Mouse (Mus musculus) heart, postnatal 36 days (tissue): ENCODE results near the gene Mab21l3. TPM values are rescaled to one million over a fixed set of nuclear protein-coding genes. Genes with fewer than 3 reads are reported as not detected.

Experiments
- DNase-seq, 2 experiments: peaks; one replicate each; pipeline ENCODE4 v3.0.0; 2021 to 2022
- intact Hi-C: fragments of 180-260 bp; cut with DNase I; formaldehyde crosslinking; loops from one replicate; pipeline ENCODE4 v1.15.1; 2025
- total RNA-seq, 2 experiments: library from RNA; stranded (reverse); gene quantifications; 2 replicates each; pipeline ENCODE4 v1.2.3; 2021

Gene Mab21l3
- total RNA-seq, 2 experiments from 2014 or later, result not detected

- DNase-seq, result no peak
- intact Hi-C loops, result loop anchor here (5.0 kb wide), 1 partner anchor 98 kb away; no protein-coding TSS in a partner anchor
Measured at GRCm38 (mm10) chr3:101804971-101805561, 43.7 kb downstream of the Mab21l3 start.

- DNase-seq, result peak in 1 of 2 experiments; percentile 58
- intact Hi-C loops, result loop anchor here (5.0 kb wide), 1 partner anchor 97 kb away; no protein-coding TSS in a partner anchor
Measured at GRCm38 (mm10) chr3:101804331-101804730, 44.4 kb downstream of the Mab21l3 start.

DNA sequence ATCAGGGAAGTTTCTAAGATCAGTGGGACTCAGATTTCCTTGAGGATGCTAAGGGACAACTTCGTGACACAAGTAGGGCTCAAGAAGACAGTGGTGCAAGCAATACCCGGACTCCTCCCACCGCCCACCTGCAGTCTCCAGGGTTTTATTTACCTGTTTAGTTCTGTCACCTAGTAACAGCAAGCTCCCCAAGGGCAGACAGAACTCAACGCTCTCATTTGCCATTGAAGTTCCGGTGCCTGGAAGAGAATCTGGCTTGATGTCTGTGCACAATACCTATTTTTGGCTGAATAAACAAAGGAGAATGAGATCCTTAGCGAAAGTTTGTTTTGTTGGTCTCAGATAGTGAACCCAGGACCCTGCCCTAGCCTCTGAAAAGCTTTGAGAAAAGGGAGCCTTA lies 45.0 kb downstream of the Mab21l3 start:
- DNase-seq, result no peak
- intact Hi-C loops, result loop anchor here (5.0 kb wide), 1 partner anchor 96 kb away; no protein-coding TSS in a partner anchor

DNA sequence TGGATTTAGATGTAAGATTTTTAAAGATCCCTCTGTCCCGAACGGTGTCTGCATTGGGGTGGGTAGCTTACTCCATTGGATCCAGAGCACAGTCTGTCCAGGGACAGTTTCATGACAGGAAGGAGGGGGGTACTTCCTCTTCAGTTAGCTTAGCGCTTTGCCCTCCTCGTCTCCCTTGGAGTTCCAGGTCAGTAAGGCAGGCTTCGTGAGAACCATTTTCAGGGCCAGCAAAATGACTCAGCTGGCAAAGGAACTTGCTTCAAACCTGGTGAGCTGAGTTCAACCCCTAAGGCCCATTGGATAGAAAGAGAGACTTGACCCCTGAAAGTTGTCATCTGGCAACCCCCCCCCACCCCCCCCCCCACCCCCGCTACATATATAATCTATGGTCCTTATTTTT lies 46.0 kb downstream of the Mab21l3 start:
- intact Hi-C loops, result loop anchor here (5.0 kb wide), 1 partner anchor 95 kb away; no protein-coding TSS in a partner anchor
- DNase-seq, result no peak

DNA sequence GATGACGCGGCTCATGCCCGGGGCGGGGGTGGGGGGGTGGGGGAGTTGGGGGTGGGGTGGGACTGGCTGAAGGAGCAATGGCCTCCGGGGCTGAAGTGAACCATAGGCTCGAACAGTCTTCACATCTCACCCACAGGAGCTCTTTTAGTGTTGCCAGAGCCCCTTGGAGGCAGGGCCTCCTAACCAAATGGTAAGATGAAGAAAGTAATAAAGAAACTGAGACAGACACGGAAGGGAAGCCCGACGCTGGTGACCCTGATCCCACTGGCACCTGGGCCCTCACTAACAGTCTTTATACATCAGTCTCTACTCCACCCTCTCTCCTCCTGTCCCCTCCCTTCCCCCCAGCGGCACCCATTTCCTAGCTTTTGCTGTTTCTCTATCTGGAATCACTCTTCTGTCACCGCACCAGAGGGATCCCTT lies 48.2 kb downstream of the Mab21l3 start:
- intact Hi-C loops, result loop anchor here (5.0 kb wide), 1 partner anchor 93 kb away; no protein-coding TSS in a partner anchor
- DNase-seq, result no peak

GRCm38 (mm10) chr3:101799852-101800595 lies 48.7 kb downstream of the Mab21l3 start:
- intact Hi-C loops, result loop anchor here (5.0 kb wide), 1 partner anchor 93 kb away; no protein-coding TSS in a partner anchor
- DNase-seq, result peak in 1 of 2 experiments; percentile 36

GRCm38 (mm10) chr3:101797830-101798709 lies 50.7 kb downstream of the Mab21l3 start:
- intact Hi-C loops, result no loop called here
- DNase-seq, result peak in 1 of 2 experiments; percentile 25

DNA sequence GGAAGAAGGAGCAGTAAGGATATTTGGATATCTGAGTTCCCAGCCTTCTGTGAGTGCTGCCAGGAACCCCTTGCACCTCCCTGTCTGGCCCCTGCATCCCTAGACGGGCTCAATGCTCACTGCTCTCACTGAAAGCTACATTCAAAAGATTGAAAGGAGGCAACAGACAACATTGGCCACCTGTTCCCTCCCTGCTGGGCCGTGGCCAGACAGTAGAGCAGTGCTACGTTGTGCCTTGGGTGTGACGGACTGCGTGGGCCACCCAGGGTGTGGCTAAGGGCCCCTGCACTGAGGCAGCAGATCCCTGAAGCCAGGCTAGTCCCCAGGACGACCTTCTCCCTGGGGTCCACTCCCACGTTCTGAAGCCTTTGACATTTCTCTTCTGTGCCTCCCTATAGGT lies 52.5 kb downstream of the Mab21l3 start:
- DNase-seq, result no peak
- intact Hi-C loops, result no loop called here

DNA sequence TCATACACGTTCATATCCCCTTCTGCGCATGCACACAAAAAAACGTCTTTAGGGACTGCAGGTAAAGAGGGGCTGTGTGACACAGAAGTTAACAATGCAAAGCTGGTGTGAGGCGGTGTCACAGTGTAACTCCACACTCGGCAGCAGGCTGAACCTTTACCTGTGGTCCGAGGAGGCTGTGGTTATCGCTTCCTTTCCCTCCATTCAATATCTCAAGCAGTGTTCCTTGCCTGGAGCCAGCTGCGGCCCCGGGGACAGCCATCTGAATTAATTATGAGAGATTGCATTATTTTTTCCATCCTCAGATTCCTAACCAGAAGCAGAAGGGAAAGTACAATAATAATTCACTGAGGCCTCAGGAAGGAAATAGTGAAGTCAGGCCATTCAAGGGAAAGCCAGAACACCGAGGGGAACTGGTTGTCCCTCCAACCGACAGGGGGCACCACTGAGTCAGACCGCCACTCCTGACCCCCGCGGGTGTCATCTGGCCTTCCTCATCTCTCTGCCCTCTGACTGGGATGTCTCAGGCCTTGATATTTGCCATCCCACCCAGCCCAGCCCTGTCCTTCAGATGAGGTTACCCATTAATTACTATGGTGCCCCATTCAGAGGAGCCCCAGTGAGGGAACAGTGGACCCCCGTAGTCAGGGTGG lies 53.2 kb downstream of the Mab21l3 start:
- DNase-seq, result no peak
- intact Hi-C loops, result no loop called here

DNA sequence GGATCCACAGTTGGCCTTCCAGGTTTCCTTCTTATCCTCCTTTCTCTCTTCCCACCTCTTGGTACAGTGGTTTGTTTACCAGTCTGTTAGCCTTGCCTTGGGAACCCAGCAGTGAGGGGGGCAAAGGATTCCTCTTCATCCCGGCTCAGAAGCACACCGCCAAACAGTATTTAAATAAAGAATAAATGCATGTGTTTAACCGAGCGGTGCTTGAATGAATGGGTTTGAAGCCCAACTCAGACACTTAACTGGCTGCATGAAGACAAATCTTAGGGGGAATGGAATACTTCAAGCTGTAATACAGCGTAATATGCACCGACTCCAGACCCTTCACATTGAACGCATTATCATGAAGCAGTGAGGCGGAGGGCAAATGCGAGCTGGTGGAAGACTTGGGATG lies 54.1 kb downstream of the Mab21l3 start:
- no peak for DNase-seq
- intact Hi-C loops, result no loop called here

- intact Hi-C loops, result no loop called here
- no peak for DNase-seq
Measured at GRCm38 (mm10) chr3:101794026-101794425, 54.7 kb downstream of the Mab21l3 start.

DNA sequence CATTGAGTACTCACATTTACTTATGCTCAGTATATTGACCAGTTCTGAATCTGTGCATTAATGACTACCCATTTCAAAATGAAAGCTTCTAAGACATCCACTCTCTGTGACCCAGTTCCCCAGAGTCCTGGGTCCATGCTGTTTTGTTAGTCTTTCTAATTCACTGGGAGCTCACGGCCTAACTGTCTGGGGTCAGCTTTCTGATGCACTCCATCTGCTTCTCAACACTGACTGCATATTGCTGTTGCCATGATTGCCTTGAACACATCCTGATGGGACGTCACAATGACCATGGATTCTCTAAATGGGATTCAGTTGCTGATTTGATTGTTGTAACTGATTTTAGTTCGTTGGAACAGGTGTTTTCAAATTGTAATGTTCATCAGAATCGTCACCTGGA lies 56.6 kb downstream of the Mab21l3 start:
- intact Hi-C loops, result no loop called here
- no peak for DNase-seq

DNA sequence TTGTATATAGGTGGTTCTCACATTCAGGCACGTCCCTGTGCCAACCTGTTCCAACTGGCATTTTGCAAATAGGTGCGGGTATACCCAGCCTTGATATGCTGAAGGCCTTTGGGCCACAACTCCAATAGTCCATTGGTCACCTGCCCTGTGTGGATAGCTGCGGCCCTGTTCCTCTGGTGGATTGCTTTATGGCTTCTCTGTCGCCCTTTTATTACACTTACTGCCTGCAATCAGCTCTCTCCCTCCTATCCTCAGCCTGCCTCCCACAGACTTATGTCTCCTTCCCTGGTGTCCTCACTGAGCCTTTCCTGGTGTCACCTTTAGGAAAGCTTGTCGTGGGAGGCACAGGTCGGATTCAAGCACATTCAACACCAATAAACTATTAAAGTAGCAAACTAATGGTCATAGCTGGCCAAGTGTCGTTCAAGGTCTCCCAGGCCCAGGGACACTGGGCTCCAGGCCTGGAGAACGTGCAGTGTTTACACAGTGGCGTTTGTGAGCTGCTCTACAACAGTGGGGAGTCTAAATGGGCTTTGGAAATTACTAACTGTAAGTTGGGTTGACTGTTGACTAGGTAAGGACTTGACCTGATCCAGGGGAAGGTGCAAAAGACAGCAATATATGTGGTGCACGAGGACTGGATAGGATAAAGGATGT lies 63.9 kb downstream of the Mab21l3 start:
- no peak for DNase-seq
- intact Hi-C loops, result no loop called here

- intact Hi-C loops, result no loop called here
- DNase-seq, result no peak
Measured at GRCm38 (mm10) chr3:101783793-101784192, 65.0 kb downstream of the Mab21l3 start.

GRCm38 (mm10) chr3:101780874-101781483 lies 67.8 kb downstream of the Mab21l3 start:
- no peak for DNase-seq
- intact Hi-C loops, result no loop called here

- intact Hi-C loops, result no loop called here
Measured at GRCm38 (mm10) chr3:101778896-101779665, 69.7 kb downstream of the Mab21l3 start.

GRCm38 (mm10) chr3:101775732-101776131 lies 73.0 kb downstream of the Mab21l3 start:
- DNase-seq, result no peak
- intact Hi-C loops, result no loop called here

More at GRCm38 (mm10) chr3:101778896-101779665, 69.7 kb downstream of the Mab21l3 start:
- DNase-seq, result peak; percentile 27 to 31

DNA sequence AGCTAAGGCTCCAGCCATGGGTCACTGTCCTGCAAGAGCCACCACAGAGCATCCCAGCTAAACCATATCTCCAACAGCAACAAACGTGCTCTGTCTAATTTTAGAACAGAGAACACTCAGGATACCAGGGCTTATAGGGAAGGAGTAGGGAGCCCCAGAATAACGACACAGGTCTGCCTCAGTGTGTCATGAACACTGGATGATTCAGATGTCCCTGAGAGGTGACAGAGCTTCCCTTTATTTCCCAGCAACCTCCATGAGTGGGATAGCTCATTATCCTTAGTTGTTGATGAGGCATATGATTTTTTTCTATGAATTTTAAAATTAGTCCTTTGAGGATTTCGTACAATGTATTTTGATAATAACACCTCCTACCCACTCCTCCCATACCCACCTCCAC lies 78.2 kb downstream of the Mab21l3 start:
- intact Hi-C loops, result no loop called here
- no peak for DNase-seq

DNA sequence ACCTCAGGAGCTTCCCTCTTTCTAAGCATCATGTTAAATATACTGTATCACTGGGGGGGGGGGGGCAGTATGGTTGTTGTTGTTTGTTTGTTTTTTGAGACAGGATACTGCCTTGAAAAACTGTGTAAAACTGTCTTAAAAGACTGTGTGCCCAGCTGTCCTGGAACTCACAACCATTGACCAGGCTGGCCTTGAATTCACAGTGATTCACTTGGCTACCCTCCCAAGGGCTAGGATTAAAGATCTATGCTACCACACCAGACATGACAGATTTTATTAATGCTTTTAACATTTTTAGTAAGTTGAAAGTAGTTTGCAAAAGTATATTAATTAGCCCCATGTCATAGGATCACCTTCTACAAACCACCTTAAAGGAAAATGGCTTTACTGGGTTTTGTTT lies 85.2 kb downstream of the Mab21l3 start:
- intact Hi-C loops, result no loop called here
- no peak for DNase-seq
